Mouse (Mus musculus): ENCODE data around the gene Gm11096.

- no peak for TF ChIP-seq POLR2AphosphoS2 (IDR thresholded peaks at IDR 0.05; ENCODE audit: insufficient read length, low read depth)
- TF ChIP-seq CEBPB (IDR thresholded peaks at IDR 0.05; ENCODE audit: insufficient read depth, poor library complexity, severe bottlenecking) = no peak
- no peak for TF ChIP-seq USF1 (IDR thresholded peaks at IDR 0.05; ENCODE audit: low read depth)
These were observed 44.1 kb upstream of the Gm11096 start for GRCm38 (mm10) chr17:81397434-81397833.

All from myocyte (in vitro differentiated cells).